Mouse (Mus musculus): Measurements from ENCODE around the gene Ldlrad1.

DNA sequence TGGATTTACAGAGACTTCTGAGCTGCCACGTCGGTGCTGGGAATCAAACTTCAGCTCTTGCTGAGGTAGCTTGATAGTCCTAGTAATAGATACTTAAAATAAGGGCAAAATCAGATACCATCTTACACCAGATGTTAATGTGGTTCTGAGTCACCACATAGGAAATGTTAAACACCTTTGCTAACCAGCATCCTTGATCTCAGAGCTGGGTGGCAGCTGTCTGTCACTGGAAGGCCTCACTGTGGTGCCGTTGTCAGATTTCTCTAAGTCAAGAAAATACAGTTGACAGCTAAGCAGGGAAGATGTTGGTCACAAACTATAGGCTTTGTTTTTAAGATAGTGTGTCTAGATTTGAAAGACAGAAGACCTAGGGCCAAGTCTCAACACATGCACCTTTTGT lies 7.2 kb upstream of the Ldlrad1 start:
- TF ChIP-seq CTCF (conservative IDR thresholded peaks at IDR 0.05; ENCODE audit: low read length) (no peak), NANOG (IDR thresholded peaks at IDR 0.05; ENCODE audit: borderline replicate concordance, low read length) (no peak), POU5F1 (IDR thresholded peaks at IDR 0.05; ENCODE audit: borderline replicate concordance, low read length) (no peak)

All from E14TG2a.4 (cell line).